Mouse (Mus musculus): Measurements from ENCODE around the gene Clnk. TPM values are rescaled to one million over a fixed set of nuclear protein-coding genes. Genes with fewer than 3 reads are reported as not detected.

The Clnk gene
- total and polyA plus RNA-seq, 3 experiments, result not detected

DNA sequence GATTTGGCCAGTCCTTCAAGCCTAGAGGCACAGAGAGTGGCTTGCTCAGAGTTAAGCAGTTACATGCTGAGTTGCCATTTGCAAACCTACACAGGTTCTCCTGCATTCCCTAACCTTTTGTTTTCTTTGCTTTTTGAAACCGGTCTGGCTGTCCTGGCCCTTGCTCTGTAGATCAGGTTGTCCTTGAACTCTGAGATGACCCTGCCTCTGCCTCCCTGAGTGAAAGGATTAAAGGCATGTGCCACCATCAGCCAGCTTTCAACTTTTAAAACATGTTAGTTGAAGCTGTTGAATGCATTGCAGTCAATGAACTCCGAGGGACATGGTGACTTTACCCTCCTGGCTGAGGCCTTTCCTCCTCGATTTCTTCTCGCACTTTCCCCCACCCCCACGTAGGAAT is 217.8 kb downstream of the Clnk start:
- DNase-seq (ENCODE audit: low spot score), result no peak
- no peak overlapping the region for H3K4me3 ChIP-seq (ENCODE audit: low read depth, low read length)
- H3K27me3 ChIP-seq (ENCODE audit: insufficient read depth, low read length), result no peaks in the 10 kb centered on the region
- H3K4me1 ChIP-seq (ENCODE audit: insufficient read depth, low read depth, low read length), result no peaks in the 10 kb centered on the region
- no peaks in the 10 kb centered on the region for H3K36me3 ChIP-seq (replicated peaks)
- no peaks in the 10 kb centered on the region for H3K9me3 ChIP-seq (replicated peaks)
- no peak for ATAC-seq (ENCODE audit: extremely low read depth, insufficient number of reproducible peaks, low FRiP score, poor library complexity, severe bottlenecking)
- TF ChIP-seq GATA1 (IDR thresholded peaks at IDR 0.05; ENCODE audit: borderline replicate concordance, low read length) (no peak), POLR2AphosphoS5 (IDR thresholded peaks at IDR 0.05; ENCODE audit: insufficient replicate concordance, low read depth, low read length) (no peak), TAL1 (conservative IDR thresholded peaks at IDR 0.05; ENCODE audit: low read depth, low read length) (no peak), CTCF (IDR thresholded peaks at IDR 0.05; ENCODE audit: low read depth, low read length) (no peak), GATA2 (IDR thresholded peaks at IDR 0.05; ENCODE audit: borderline replicate concordance, low read depth, low read length) (no peak)

Other genes starting within 250 kb of the Clnk start
- gene Zfp518b, start 192.0 kb downstream of the Clnk start, total RNA-seq (2014; fragmentation: Nextera tagmentation), result not detected in 2 replicates
- 0.06 and 0.16 TPM in 2 replicates for gene Zfp518b, start 192.0 kb downstream of the Clnk start, total RNA-seq (2017)
- not detected in 2 replicates for gene Zfp518b, start 192.0 kb downstream of the Clnk start, polyA plus RNA-seq (2012)

Measured in G1E (cell line).